Comparison of ENCODE assay signal across 9 mouse cellular contexts in genomic region chr7:45708221-45708761, GRCm38 (mm10). TPM values are rescaled to one million over a fixed set of nuclear protein-coding genes. Genes with fewer than 3 reads are reported as not detected.
DNase-seq lines count a peak whose midpoint lies in the region; ATAC-seq and TF ChIP-seq lines count a peak whose summit lies in the region.
"Had no signal": no experiment of that assay in that cellular context is flagged by ENCODE, and none has a peak within 500 bp of the region (broad histone marks: within the 10 kb centered on the region; RNA-seq: fewer than 3 reads in every experiment).

No protein-coding gene starts in this region.

- 7% methylated on average over 13 of the region's 13 CpGs for WGBS in liver, adult 2 months
- 38% methylated on average over 13 of the region's 13 CpGs for WGBS in embryonic facial prominence, embryonic 12.5 days
- 43% methylated on average over 13 of the region's 13 CpGs for WGBS in heart, postnatal 0 days
- 54% methylated on average over 13 of the region's 13 CpGs for WGBS in neural tube, embryonic 14.5 days

- no peaks in the 10 kb centered on the region for H3K9me3 ChIP-seq in embryonic facial prominence, embryonic 12.5 days
- H3K9me3 ChIP-seq in heart, postnatal 0 days (replicated peaks; ENCODE audit: control insufficient read depth, low read length): no peaks in the 10 kb centered on the region
- H3K9me3 ChIP-seq in neural tube, embryonic 14.5 days (ENCODE audit: control insufficient read depth, low read length): no peaks in the 10 kb centered on the region

- peak overlapping the region; percentile 78 for H3K27ac ChIP-seq in liver, adult 2 months (replicated peaks; ENCODE audit: insufficient read depth, low read depth, low read length)
- peak overlapping the region; percentile 85; the same call in 1 of the 2 replicates for H3K27ac ChIP-seq in embryonic facial prominence, embryonic 12.5 days
- peak overlapping the region; percentile 98 for H3K27ac ChIP-seq in heart, postnatal 0 days (ENCODE audit: low read depth)
- no peak overlapping the region for H3K27ac ChIP-seq in neural tube, embryonic 14.5 days (ENCODE audit: low read depth, low read length)
- H3K27ac ChIP-seq: liver, embryonic 14.5 days had no signal

- no peaks in the 10 kb centered on the region for H3K27me3 ChIP-seq in liver, adult 2 months (ENCODE audit: control insufficient read depth, insufficient read depth, low read length)
- no peaks in the 10 kb centered on the region for H3K27me3 ChIP-seq in embryonic facial prominence, embryonic 12.5 days
- no peaks in the 10 kb centered on the region for H3K27me3 ChIP-seq in heart, postnatal 0 days (ENCODE audit: control insufficient read depth, insufficient read depth, low read length)
- H3K27me3 ChIP-seq in neural tube, embryonic 14.5 days (ENCODE audit: control insufficient read depth, insufficient read depth, low read length): no peaks in the 10 kb centered on the region

- peak overlapping the region; percentile 41 for H3K9ac ChIP-seq in liver, adult 2 months (ENCODE audit: low read depth, low read length)
- peak overlapping the region; percentile 7; the same call in 1 of the 2 replicates for H3K9ac ChIP-seq in embryonic facial prominence, embryonic 12.5 days
- H3K9ac ChIP-seq in heart, postnatal 0 days (replicated peaks; ENCODE audit: low read depth, low read length): peak overlapping the region; percentile 32
- no peak overlapping the region for H3K9ac ChIP-seq in neural tube, embryonic 14.5 days (replicated peaks; ENCODE audit: low read depth, low read length)
- H3K9ac ChIP-seq: liver, embryonic 14.5 days had no signal

- H3K79me2 ChIP-seq in liver, adult 2 months (ENCODE audit: control insufficient read depth, insufficient read depth, low read length): no peaks in the 10 kb centered on the region; the same call in 1 of the 2 replicates

- ATAC-seq in embryonic facial prominence, embryonic 12.5 days (ENCODE audit: insufficient number of reproducible peaks, insufficient read depth, low FRiP score, low TSS enrichment): no peak
- no peak for ATAC-seq in heart, postnatal 0 days (ENCODE audit: insufficient read depth, low read depth)
- ATAC-seq in neural tube, embryonic 14.5 days (ENCODE audit: low read depth): no peak

- DNase-seq in liver, adult 2 months (ENCODE audit: extremely low read depth, low read depth, low spot score): peak; percentile 94
- no peak for DNase-seq in liver
- no peak for DNase-seq in heart, postnatal 0 days (ENCODE audit: low spot score)
- peak; percentile 79 to 90 for DNase-seq in kidney, postnatal 36 days
- no peak for DNase-seq in frontal cortex, postnatal 36 days (ENCODE audit: low spot score in 2 of 2)
- DNase-seq in embryo, embryonic 9.5 days (ENCODE audit: extremely low spot score): no peak

- no peak for TF ChIP-seq EP300 in heart, postnatal 0 days (IDR thresholded peaks at IDR 0.05; ENCODE audit: low read depth)

- no peak for TF ChIP-seq CTCF in liver, adult 2 months (IDR thresholded peaks at IDR 0.05; ENCODE audit: low read depth, low read length)
- TF ChIP-seq CTCF in heart, postnatal 0 days (IDR thresholded peaks at IDR 0.05; ENCODE audit: low read depth): no peak

- H3K4me2 ChIP-seq in embryonic facial prominence, embryonic 12.5 days (replicated peaks): peak overlapping the region; percentile 98
- H3K4me2 ChIP-seq in heart, postnatal 0 days (ENCODE audit: low read depth, low read length): peak overlapping the region; percentile 96
- H3K4me2 ChIP-seq in neural tube, embryonic 14.5 days (ENCODE audit: low read depth, low read length): peak overlapping the region; percentile 93

- H3K4me1 ChIP-seq in liver, adult 2 months (ENCODE audit: control insufficient read depth, insufficient read depth, low read length): peaks cover 35% of the 10 kb centered on the region
- H3K4me1 ChIP-seq in embryonic facial prominence, embryonic 12.5 days: peaks cover 45% of the 10 kb centered on the region
- peaks cover 22% of the 10 kb centered on the region for H3K4me1 ChIP-seq in heart, postnatal 0 days (ENCODE audit: control insufficient read depth, insufficient read depth)
- H3K4me1 ChIP-seq in neural tube, embryonic 14.5 days (ENCODE audit: control insufficient read depth, insufficient read depth, low read length): peaks cover 40% of the 10 kb centered on the region

- H3K36me3 ChIP-seq in liver, adult 2 months (ENCODE audit: control insufficient read depth, insufficient read depth, low read length): peaks cover 11% of the 10 kb centered on the region
- peaks cover 38% of the 10 kb centered on the region for H3K36me3 ChIP-seq in embryonic facial prominence, embryonic 12.5 days
- H3K36me3 ChIP-seq in heart, postnatal 0 days (replicated peaks; ENCODE audit: control insufficient read depth, insufficient read depth, low read length): peaks cover 39% of the 10 kb centered on the region
- H3K36me3 ChIP-seq in neural tube, embryonic 14.5 days (ENCODE audit: control insufficient read depth, insufficient read depth, low read length): peaks cover 31% of the 10 kb centered on the region

- TF ChIP-seq POLR2A in liver, adult 2 months (IDR thresholded peaks at IDR 0.05; ENCODE audit: extremely low read depth, insufficient read depth, low read length): peak; percentile 24; the same call in 1 of the 2 replicates

- peak overlapping the region; percentile 31 for H3K4me3 ChIP-seq in liver, adult 2 months (ENCODE audit: insufficient read depth, low read depth, low read length)
- peak overlapping the region; percentile 3; the same call in 1 of the 2 replicates for H3K4me3 ChIP-seq in embryonic facial prominence, embryonic 12.5 days
- H3K4me3 ChIP-seq in heart, postnatal 0 days (ENCODE audit: low read depth, low read length): peak overlapping the region; percentile 77
- H3K4me3 ChIP-seq in neural tube, embryonic 14.5 days (ENCODE audit: low read depth, low read length): no peak overlapping the region

RNA-seq across cellular contexts. Expression of gene Dbp, which starts 3.4 kb away (rescaled TPM):
- total RNA-seq in liver, adult 2 months (2014; rRNA removed): 93.0 and 110 TPM in 2 replicates
- polyA plus RNA-seq in liver, adult 2 months (2012; rRNA removed): 8.6 and 17.0 TPM in 2 replicates
- polyA plus RNA-seq in embryonic facial prominence, embryonic 12.5 days (2016; fragmentation: Nextera tagmentation; extraction: Ambion mirVana): 6.9 and 11.5 TPM in 2 replicates
- 29.3 and 37.4 TPM in 2 replicates for total RNA-seq in heart, postnatal 0 days (2014; rRNA removed; ENCODE audit: low replicate concordance)
- 21.9 and 24.9 TPM in 2 replicates for polyA plus RNA-seq in heart, postnatal 0 days (2015; fragmentation: Nextera tagmentation; extraction: Ambion mirVana)
- polyA plus RNA-seq in neural tube, embryonic 14.5 days (2014; fragmentation: Nextera tagmentation; extraction: Ambion mirVana): 2.5 and 2.6 TPM in 2 replicates

RNA-seq across cellular contexts. Expression of gene Rpl18, which starts 7.0 kb away (rescaled TPM):
- total RNA-seq in liver, adult 2 months (2014; rRNA removed): 436 and 542 TPM in 2 replicates
- 366 and 534 TPM in 2 replicates for polyA plus RNA-seq in liver, adult 2 months (2012; rRNA removed)
- polyA plus RNA-seq in embryonic facial prominence, embryonic 12.5 days (2016; fragmentation: Nextera tagmentation; extraction: Ambion mirVana): 926 and 973 TPM in 2 replicates
- 1,259 and 1,310 TPM in 2 replicates for total RNA-seq in heart, postnatal 0 days (2014; rRNA removed; ENCODE audit: low replicate concordance)
- 479 and 486 TPM in 2 replicates for polyA plus RNA-seq in heart, postnatal 0 days (2015; fragmentation: Nextera tagmentation; extraction: Ambion mirVana)
- 603 and 609 TPM in 2 replicates for polyA plus RNA-seq in neural tube, embryonic 14.5 days (2014; fragmentation: Nextera tagmentation; extraction: Ambion mirVana)

RNA-seq across cellular contexts. Expression of gene Car11, which starts 8.6 kb away (rescaled TPM):
- total RNA-seq in liver, adult 2 months (2014; rRNA removed): 0.09 and 0.13 TPM in 2 replicates
- 0.59 and 1.6 TPM in 2 replicates for polyA plus RNA-seq in liver, adult 2 months (2012; rRNA removed)
- polyA plus RNA-seq in embryonic facial prominence, embryonic 12.5 days (2016; fragmentation: Nextera tagmentation; extraction: Ambion mirVana): 11.5 and 14.1 TPM in 2 replicates
- 1.6 and 3.0 TPM in 2 replicates for total RNA-seq in heart, postnatal 0 days (2014; rRNA removed; ENCODE audit: low replicate concordance)
- polyA plus RNA-seq in heart, postnatal 0 days (2015; fragmentation: Nextera tagmentation; extraction: Ambion mirVana): 2.5 and 2.8 TPM in 2 replicates
- 31.9 and 32.8 TPM in 2 replicates for polyA plus RNA-seq in neural tube, embryonic 14.5 days (2014; fragmentation: Nextera tagmentation; extraction: Ambion mirVana)

RNA-seq across cellular contexts. Expression of gene Sphk2, which starts 9.5 kb away (rescaled TPM):
- total RNA-seq in liver, adult 2 months (2014; rRNA removed): 13.4 and 15.2 TPM in 2 replicates
- polyA plus RNA-seq in liver, adult 2 months (2012; rRNA removed): 62.9 and 80.1 TPM in 2 replicates
- 34.7 and 35.3 TPM in 2 replicates for polyA plus RNA-seq in embryonic facial prominence, embryonic 12.5 days (2016; fragmentation: Nextera tagmentation; extraction: Ambion mirVana)
- 19.5 and 23.3 TPM in 2 replicates for total RNA-seq in heart, postnatal 0 days (2014; rRNA removed; ENCODE audit: low replicate concordance)
- polyA plus RNA-seq in heart, postnatal 0 days (2015; fragmentation: Nextera tagmentation; extraction: Ambion mirVana): 11.1 and 11.4 TPM in 2 replicates
- polyA plus RNA-seq in neural tube, embryonic 14.5 days (2014; fragmentation: Nextera tagmentation; extraction: Ambion mirVana): 15.6 and 19.1 TPM in 2 replicates

RNA-seq across cellular contexts. Expression of gene Fam83e, which starts 12.7 kb away (rescaled TPM):
- 0.18 TPM in 1 of 2 replicates, not detected in the other for total RNA-seq in liver, adult 2 months (2014; rRNA removed)
- polyA plus RNA-seq in liver, adult 2 months (2012; rRNA removed): 0.05 and 0.10 TPM in 2 replicates
- 1.3 TPM in 2 replicates for polyA plus RNA-seq in embryonic facial prominence, embryonic 12.5 days (2016; fragmentation: Nextera tagmentation; extraction: Ambion mirVana)
- not detected in 2 replicates for total RNA-seq in heart, postnatal 0 days (2014; rRNA removed; ENCODE audit: low replicate concordance)
- 0.07 and 0.26 TPM in 2 replicates for polyA plus RNA-seq in heart, postnatal 0 days (2015; fragmentation: Nextera tagmentation; extraction: Ambion mirVana)
- 0.17 and 0.24 TPM in 2 replicates for polyA plus RNA-seq in neural tube, embryonic 14.5 days (2014; fragmentation: Nextera tagmentation; extraction: Ambion mirVana)

Comparison
In these comparisons a context has a peak if more than half of its experiments do, and no peak if none do; other contexts are left out.
1. DNase-seq: peak in liver, adult 2 months (single experiment) and kidney, postnatal 36 days (2 of 2); none in liver (single experiment), heart, postnatal 0 days (single experiment), frontal cortex, postnatal 36 days (0 of 2) and embryo, embryonic 9.5 days (single experiment).
2. Peak in every context shown above with its lines, with median percentiles within 50 percentile points of each other: H3K4me2 ChIP-seq.